Mouse (Mus musculus): Measurements from ENCODE around the gene Zc2hc1b.

GRCm38 (mm10) chr10:13118770-13119102, 59.1 kb downstream of the Zc2hc1b start:
- TF ChIP-seq EP300 (IDR thresholded peaks at IDR 0.05; ENCODE audit: low read depth) (no peak), CTCF (IDR thresholded peaks at IDR 0.05; ENCODE audit: low read depth) (no peak)

Measured in liver, postnatal 0 days (tissue).